Mouse (Mus musculus) heart, postnatal 0 days (tissue): ENCODE data around the gene Dhx58.

Experiments used
- CTCF ChIP-seq: IDR thresholded peaks from 2 replicates; pipeline ENCODE4 v1.5.1; 2016; ENCODE audit warnings: antibody characterized with exemption, control low read depth, low read depth
- EP300 ChIP-seq: IDR thresholded peaks from 2 replicates; pipeline ENCODE4 v1.6.1; 2016; ENCODE audit warnings: antibody characterized with exemption, low read depth

- TF ChIP-seq CTCF (no peak), EP300 (no peak)
Observed at GRCm38 (mm10) chr11:100705095-100705747, 1.1 kb upstream of the Dhx58 start.
